Mouse (Mus musculus): ENCODE measurements around the gene Otp.

The Otp gene

GRCm38 (mm10) chr13:94874039-94874425 lies 1.4 kb upstream of the Otp start:
- DNase-seq (ENCODE audit: low spot score): no peak

- no peak for DNase-seq (ENCODE audit: low spot score)
Measured at GRCm38 (mm10) chr13:94874656-94875395, 576 bp upstream of the Otp start.

GRCm38 (mm10) chr13:94876286-94877210 lies 1.1 kb downstream of the Otp start:
- no peak for DNase-seq (ENCODE audit: low spot score)

- no peak for DNase-seq (ENCODE audit: low spot score)
Measured at GRCm38 (mm10) chr13:94877211-94877590, 1.8 kb downstream of the Otp start.

GRCm38 (mm10) chr13:94877991-94878745 lies 2.8 kb downstream of the Otp start:
- no peak for DNase-seq (ENCODE audit: low spot score)

- DNase-seq (ENCODE audit: low spot score): no peak
Measured at GRCm38 (mm10) chr13:94881201-94881600, 5.8 kb downstream of the Otp start.

GRCm38 (mm10) chr13:94882221-94882620 lies 6.8 kb downstream of the Otp start:
- no peak for DNase-seq (ENCODE audit: low spot score)

GRCm38 (mm10) chr13:94882711-94883145 lies 7.3 kb downstream of the Otp start:
- DNase-seq (ENCODE audit: low spot score): no peak

GRCm38 (mm10) chr13:94883163-94883965 lies 8.0 kb downstream of the Otp start:
- no peak for DNase-seq (ENCODE audit: low spot score)

GRCm38 (mm10) chr13:94883966-94884960 lies 8.9 kb downstream of the Otp start:
- DNase-seq (ENCODE audit: low spot score): no peak

GRCm38 (mm10) chr13:94885291-94886235 lies 10.2 kb downstream of the Otp start:
- no peak for DNase-seq (ENCODE audit: low spot score)

- DNase-seq (ENCODE audit: low spot score): no peak
Measured at GRCm38 (mm10) chr13:94907841-94908240, 32.4 kb downstream of the Otp start.

- no peak for DNase-seq (ENCODE audit: low spot score)
Measured at GRCm38 (mm10) chr13:94912961-94913360, 37.6 kb downstream of the Otp start.

- no peak for DNase-seq (ENCODE audit: low spot score)
Measured at GRCm38 (mm10) chr13:94915654-94916053, 40.3 kb downstream of the Otp start.

GRCm38 (mm10) chr13:94928086-94928485 lies 52.7 kb downstream of the Otp start:
- no peak for DNase-seq (ENCODE audit: low spot score)

All from c-Kit-positive CD71-positive TER-119-positive erythroid progenitor cells, embryonic 14.5 days (primary cell).